Mouse (Mus musculus): ENCODE measurements at regions not wholly inside any gene's neighbourhood (a gene's known extent, or its start where the extent isn't known, plus 50 kb on each side); places are given as distances from the start of the nearest gene placed in this dataset.

DNA sequence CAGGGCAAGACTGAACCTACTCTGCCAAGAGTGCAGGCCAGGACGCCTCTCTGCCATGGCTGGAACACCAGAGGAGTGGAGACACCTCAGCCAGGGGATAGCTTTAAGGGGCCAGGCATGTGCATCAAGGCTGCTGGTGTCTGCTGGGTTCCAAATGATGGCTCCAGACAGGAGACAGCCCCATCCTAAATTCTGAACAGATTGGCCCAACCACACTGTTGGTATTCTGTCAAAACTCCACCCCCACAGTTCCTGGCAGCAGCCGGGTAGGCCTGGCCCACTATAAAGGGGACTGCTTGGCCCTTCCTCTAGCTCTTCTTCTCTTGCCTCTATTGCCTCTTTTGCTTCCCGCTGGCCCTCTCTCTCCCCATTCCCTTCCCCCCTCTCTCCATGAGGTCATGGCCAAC, 60.3 kb upstream of the Foxk1 start:
- TF ChIP-seq CTCF (IDR thresholded peaks at IDR 0.05; ENCODE audit: extremely low read depth, insufficient read depth, insufficient read length, insufficient replicate concordance), result no peak
- TF ChIP-seq POLR2A (IDR thresholded peaks at IDR 0.05; ENCODE audit: low read depth, low read length), result no peak
